Comparison of ENCODE assay signal across 8 mouse cellular contexts in genomic region chr19:3699508-3700438, GRCm38 (mm10). TPM values are rescaled to one million over a fixed set of nuclear protein-coding genes. Genes with fewer than 3 reads are reported as not detected.
DNase-seq lines count a peak whose midpoint lies in the region; ATAC-seq and TF ChIP-seq lines count a peak whose summit lies in the region.

No protein-coding gene starts in this region.

- peak; percentile 76 for TF ChIP-seq CTCF in heart, postnatal 0 days (IDR thresholded peaks at IDR 0.05; ENCODE audit: low read depth)
- TF ChIP-seq CTCF in liver, embryonic 14.5 days (IDR thresholded peaks at IDR 0.05; ENCODE audit: low read depth), result peak; percentile 94

- no peaks in the 10 kb centered on the region for H3K27me3 ChIP-seq in embryonic facial prominence, embryonic 14.5 days (replicated peaks; ENCODE audit: control insufficient read depth, insufficient read depth, low read length)
- no peaks in the 10 kb centered on the region for H3K27me3 ChIP-seq in heart, postnatal 0 days (ENCODE audit: control insufficient read depth, insufficient read depth, low read length)
- no peaks in the 10 kb centered on the region for H3K27me3 ChIP-seq in liver, embryonic 14.5 days (ENCODE audit: control insufficient read depth, insufficient read depth, low read length)

- ATAC-seq in CD4-positive, CD25-positive, alpha-beta regulatory T cell, adult 4 months, result peak; percentile 69
- ATAC-seq in embryonic facial prominence, embryonic 14.5 days (ENCODE audit: low read depth), result peak; percentile 76; the same call in 1 of the 2 replicates
- ATAC-seq in heart, postnatal 0 days (ENCODE audit: insufficient read depth, low read depth), result peak; percentile 78; the same call in 1 of the 2 replicates
- ATAC-seq in liver, embryonic 14.5 days (ENCODE audit: insufficient read depth), result peak; percentile 63; the same call in 1 of the 2 replicates
- ATAC-seq in neutrophil, adult 5-6 weeks (ENCODE audit: extremely low read depth, insufficient number of reproducible peaks, low FRiP score, poor library complexity, severe bottlenecking), result peak; percentile 78; the same call in 1 of the 2 replicates

- no peak overlapping the region for H3K9ac ChIP-seq in embryonic facial prominence, embryonic 14.5 days (ENCODE audit: low read depth, low read length)
- no peak overlapping the region for H3K9ac ChIP-seq in heart, postnatal 0 days (replicated peaks; ENCODE audit: low read depth, low read length)
- H3K9ac ChIP-seq in liver, embryonic 14.5 days (replicated peaks), result no peak overlapping the region

- H3K4me1 ChIP-seq in embryonic facial prominence, embryonic 14.5 days (ENCODE audit: control insufficient read depth, insufficient read depth, low read length), result no peaks in the 10 kb centered on the region
- H3K4me1 ChIP-seq in heart, postnatal 0 days (ENCODE audit: control insufficient read depth, insufficient read depth), result no peaks in the 10 kb centered on the region
- H3K4me1 ChIP-seq in liver, embryonic 14.5 days (replicated peaks; ENCODE audit: control insufficient read depth in 2 of 2, insufficient read depth in 2 of 2, low read length in 1 of 2), result 0 out of 4 replicates have a peak, but pooled peaks cover 0 to 2% of the 10 kb centered on the region in 2 experiments

- H3K27ac ChIP-seq in embryonic facial prominence, embryonic 14.5 days (replicated peaks; ENCODE audit: low read depth, low read length), result no peak overlapping the region
- H3K27ac ChIP-seq in heart, postnatal 0 days (ENCODE audit: low read depth), result no peak overlapping the region
- no peak overlapping the region for H3K27ac ChIP-seq in liver, embryonic 14.5 days

- no peak overlapping the region for H3K4me3 ChIP-seq in embryonic facial prominence, embryonic 14.5 days (ENCODE audit: low read depth, low read length)
- H3K4me3 ChIP-seq in heart, postnatal 0 days (ENCODE audit: low read depth, low read length), result no peak overlapping the region
- no peak overlapping the region for H3K4me3 ChIP-seq in liver, embryonic 14.5 days (ENCODE audit: insufficient read depth in 1 of 2, low read depth in 2 of 2, low read length in 2 of 2)

- peak; percentile 75 for DNase-seq in adrenal gland, adult 8-10 months
- DNase-seq in embryonic facial prominence, embryonic 14.5 days (ENCODE audit: low spot score), result peak; percentile 55
- peak; percentile 63 for DNase-seq in heart, postnatal 0 days (ENCODE audit: low spot score)
- DNase-seq in kidney, postnatal 36 days, result peak; percentile 77 to 88
- peak in 2 of 3 experiments; percentile 46 to 54 for DNase-seq in liver, embryonic 14.5 days (ENCODE audit: low read depth in 3 of 3, low spot score in 3 of 3)
- DNase-seq in testis, postnatal 14 days (ENCODE audit: low spot score), result peak; percentile 62

- WGBS in embryonic facial prominence, embryonic 14.5 days, result 40% methylated on average over 6 of the region's 6 CpGs
- whole genome bisulfite sequencing in heart, postnatal 0 days, result 38% methylated on average over 6 of the region's 6 CpGs
- WGBS in liver, embryonic 14.5 days (ENCODE audit: insufficient replicate concordance), result 26% methylated on average over 6 of the region's 6 CpGs

- TF ChIP-seq EP300 in heart, postnatal 0 days (IDR thresholded peaks at IDR 0.05; ENCODE audit: low read depth), result no peak
- TF ChIP-seq EP300 in liver, embryonic 14.5 days (IDR thresholded peaks at IDR 0.05; ENCODE audit: low read depth), result no peak

- no peaks in the 10 kb centered on the region for H3K36me3 ChIP-seq in embryonic facial prominence, embryonic 14.5 days (ENCODE audit: control insufficient read depth, insufficient read depth, low read length)
- H3K36me3 ChIP-seq in heart, postnatal 0 days (replicated peaks; ENCODE audit: control insufficient read depth, insufficient read depth, low read length), result no peaks in the 10 kb centered on the region
- no peaks in the 10 kb centered on the region for H3K36me3 ChIP-seq in liver, embryonic 14.5 days (replicated peaks; ENCODE audit: control insufficient read depth, insufficient read depth, low read depth)

- no peak overlapping the region for H3K4me2 ChIP-seq in embryonic facial prominence, embryonic 14.5 days (ENCODE audit: low read depth, low read length)
- no peak overlapping the region for H3K4me2 ChIP-seq in heart, postnatal 0 days (ENCODE audit: low read depth, low read length)
- no peak overlapping the region for H3K4me2 ChIP-seq in liver, embryonic 14.5 days (ENCODE audit: low read depth)

- H3K9me3 ChIP-seq in embryonic facial prominence, embryonic 14.5 days (ENCODE audit: control insufficient read depth, low read length), result no peaks in the 10 kb centered on the region
- H3K9me3 ChIP-seq in heart, postnatal 0 days (replicated peaks; ENCODE audit: control insufficient read depth, low read length), result no peaks in the 10 kb centered on the region
- no peaks in the 10 kb centered on the region for H3K9me3 ChIP-seq in liver, embryonic 14.5 days (ENCODE audit: control insufficient read depth, low read length)

RNA-seq across cellular contexts. Expression of gene 1810055G02Rik, which starts 8.3 kb away (rescaled TPM):
- 1 to 10 TPM; 6.7 to 8.0 TPM for polyA plus RNA-seq in CD4-positive, CD25-positive, alpha-beta regulatory T cell, adult 4 months (2017; shearing (Covaris generic))
- 10 to 100 TPM; 29.1 to 42.7 (median 32.1) TPM for total RNA-seq in adrenal gland, adult 8-10 months (2022)
- polyA plus RNA-seq in embryonic facial prominence, embryonic 14.5 days (2014; fragmentation: Nextera tagmentation; extraction: Ambion mirVana), result 59.2 and 61.4 TPM in 2 replicates
- 17.3 and 19.6 TPM in 2 replicates for total RNA-seq in heart, postnatal 0 days (2014; rRNA removed; ENCODE audit: low replicate concordance)
- polyA plus RNA-seq in heart, postnatal 0 days (2015; fragmentation: Nextera tagmentation; extraction: Ambion mirVana), result 10.8 and 12.2 TPM in 2 replicates
- 10.8 and 12.1 TPM in 2 replicates for polyA plus RNA-seq in liver, embryonic 14.5 days (2012; rRNA removed)
- polyA plus RNA-seq in liver, embryonic 14.5 days (2014; fragmentation: Nextera tagmentation; extraction: Ambion mirVana), result 10.8 and 11.0 TPM in 2 replicates
- total RNA-seq in neutrophil, adult 5-6 weeks (2017), result 3.1 and 5.1 TPM in 2 replicates

RNA-seq across cellular contexts. Expression of gene Lrp5, which starts 13.4 kb away (rescaled TPM):
- under 1 TPM in 1 of 2 experiments, not detected in 1; 0.08 TPM for polyA plus RNA-seq in CD4-positive, CD25-positive, alpha-beta regulatory T cell, adult 4 months (2017; shearing (Covaris generic))
- 100 to 1,000 TPM in 3 of 4 experiments, 10 to 100 TPM in 1; 99.3 to 161 (median 120) TPM for total RNA-seq in adrenal gland, adult 8-10 months (2022)
- 10.1 and 10.6 TPM in 2 replicates for polyA plus RNA-seq in embryonic facial prominence, embryonic 14.5 days (2014; fragmentation: Nextera tagmentation; extraction: Ambion mirVana)
- total RNA-seq in heart, postnatal 0 days (2014; rRNA removed; ENCODE audit: low replicate concordance), result 28.0 and 30.5 TPM in 2 replicates
- polyA plus RNA-seq in heart, postnatal 0 days (2015; fragmentation: Nextera tagmentation; extraction: Ambion mirVana), result 1.8 and 1.9 TPM in 2 replicates
- polyA plus RNA-seq in liver, embryonic 14.5 days (2012; rRNA removed), result 6.8 and 7.4 TPM in 2 replicates
- polyA plus RNA-seq in liver, embryonic 14.5 days (2014; fragmentation: Nextera tagmentation; extraction: Ambion mirVana), result 2.2 and 2.3 TPM in 2 replicates
- total RNA-seq in neutrophil, adult 5-6 weeks (2017), result 0.93 and 0.98 TPM in 2 replicates
